Mouse (Mus musculus): Measurements from ENCODE around the gene Mageh1.
"Not testable (repeated sequence)": the region's sequence is repeated elsewhere in the genome, so short reads cannot be mapped to it uniquely, and the experiment has no call there.

GRCm38 (mm10) chrX:153025709-153026108 lies 11.7 kb downstream of the Mageh1 start:
- TF ChIP-seq POLR2AphosphoS2 (IDR thresholded peaks at IDR 0.05; ENCODE audit: low read depth, low read length); CTCF (conservative IDR thresholded peaks at IDR 0.05 in 1 of 2, IDR thresholded peaks at IDR 0.05 in 1 of 2; ENCODE audit: low read depth in 2 of 2, low read length in 2 of 2); POLR2A (IDR thresholded peaks at IDR 0.05; ENCODE audit: low read depth, low read length); TBP (conservative IDR thresholded peaks at IDR 0.05; ENCODE audit: low read depth, low read length); MAFK (IDR thresholded peaks at IDR 0.05; ENCODE audit: insufficient replicate concordance, low read length); HCFC1 (IDR thresholded peaks at IDR 0.05; ENCODE audit: low read depth, low read length); TCF12 (IDR thresholded peaks at IDR 0.05; ENCODE audit: low read depth, low read length); KAT2A (IDR thresholded peaks at IDR 0.05; ENCODE audit: insufficient replicate concordance, low read length); JUN (IDR thresholded peaks at IDR 0.05; ENCODE audit: insufficient read depth, low read depth, low read length); MYC (IDR thresholded peaks at IDR 0.05; ENCODE audit: low read depth, low read length); EP300 (IDR thresholded peaks at IDR 0.05; ENCODE audit: low read length); ZC3H11A (IDR thresholded peaks at IDR 0.05; ENCODE audit: low read depth, low read length); ZKSCAN1 (IDR thresholded peaks at IDR 0.05; ENCODE audit: borderline replicate concordance, low read depth, low read length): not testable (repeated sequence)
